Mouse (Mus musculus): ENCODE data around the gene Tcirg1. TPM values are rescaled to one million over a fixed set of nuclear protein-coding genes. Genes with fewer than 3 reads are reported as not detected.

The Tcirg1 gene
- total and polyA plus RNA-seq, 2 experiments from 2014 or later, result 12.8 to 32.1 TPM

DNA sequence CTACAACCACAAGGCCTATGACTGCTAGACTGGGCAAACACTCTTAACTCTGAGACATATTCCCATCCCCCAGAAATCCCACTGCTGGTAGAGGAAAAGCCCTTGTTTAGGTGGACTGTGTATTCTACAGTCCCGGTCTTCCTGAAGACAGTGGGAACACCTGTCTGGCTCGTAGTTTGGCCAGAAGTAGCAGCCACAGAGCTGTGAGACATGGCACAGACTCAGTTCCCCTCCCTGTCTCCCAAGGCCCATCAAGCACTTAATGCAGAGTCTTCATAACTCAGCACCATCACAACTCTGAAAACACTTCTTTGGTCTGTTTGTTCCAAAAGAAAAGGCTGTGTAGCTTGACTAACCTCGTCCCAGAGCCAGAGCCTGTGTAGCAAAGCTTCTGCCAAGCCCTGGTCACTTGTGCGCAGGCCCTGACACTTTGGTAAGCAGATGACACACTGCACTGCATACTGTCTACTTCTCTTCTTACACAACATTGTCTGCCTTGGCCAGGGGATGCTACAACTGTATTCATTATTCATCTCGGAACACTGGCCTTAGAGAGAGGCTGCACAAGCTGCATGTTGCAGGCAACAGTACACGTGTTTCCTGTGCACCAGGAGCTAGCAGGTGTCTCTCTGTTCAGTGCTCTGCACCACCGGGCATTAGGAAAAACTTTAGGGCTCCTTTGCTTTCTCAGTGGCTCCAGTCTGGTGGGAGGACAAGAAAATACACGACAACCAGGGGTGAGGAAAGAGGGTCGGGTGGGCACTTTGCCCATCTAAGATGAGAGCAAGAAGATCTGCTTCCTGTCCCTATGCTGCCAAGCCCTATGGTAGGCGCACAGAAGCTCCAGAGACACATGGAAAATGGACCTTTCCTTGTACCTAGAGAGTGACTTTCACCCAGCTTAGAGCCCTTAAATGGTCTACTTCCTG is 60.0 kb downstream of the Tcirg1 start:
- no peak overlapping the region for H3K9ac ChIP-seq (replicated peaks; ENCODE audit: low read depth, low read length)
- no peak for ATAC-seq (ENCODE audit: insufficient read depth, low read depth)
- H3K27ac ChIP-seq (ENCODE audit: low read depth), result no peak overlapping the region
- WGBS, result 77% methylated on average over 10 of the region's 10 CpGs
- no peak overlapping the region for H3K4me3 ChIP-seq (ENCODE audit: low read depth, low read length)
- TF ChIP-seq CTCF (IDR thresholded peaks at IDR 0.05; ENCODE audit: low read depth) (no peak), EP300 (IDR thresholded peaks at IDR 0.05; ENCODE audit: low read depth) (no peak)
- no peak for DNase-seq (ENCODE audit: low spot score)
- no peaks in the 10 kb centered on the region for H3K27me3 ChIP-seq (ENCODE audit: control insufficient read depth, insufficient read depth, low read length)
- peaks cover 5% of the 10 kb centered on the region; the same call in 1 of the 2 replicates for H3K4me1 ChIP-seq (ENCODE audit: control insufficient read depth, insufficient read depth)
- H3K4me2 ChIP-seq (ENCODE audit: low read depth, low read length), result no peak overlapping the region
- H3K36me3 ChIP-seq (replicated peaks; ENCODE audit: control insufficient read depth, insufficient read depth, low read length), result no peaks in the 10 kb centered on the region
- no peaks in the 10 kb centered on the region for H3K9me3 ChIP-seq (replicated peaks; ENCODE audit: control insufficient read depth, low read length)

Other genes with a start within 250 kb of the Tcirg1 start
- 28.0 and 30.5 TPM in 2 replicates for gene Lrp5, start 220.6 kb downstream of the Tcirg1 start, total RNA-seq (2014; rRNA removed; ENCODE audit: low replicate concordance)
- 1.8 and 1.9 TPM in 2 replicates for gene Lrp5, start 220.6 kb downstream of the Tcirg1 start, polyA plus RNA-seq (2015; fragmentation: Nextera tagmentation; extraction: Ambion mirVana)
- gene 1810055G02Rik, start 198.8 kb downstream of the Tcirg1 start, total RNA-seq (2014; rRNA removed; ENCODE audit: low replicate concordance), result 17.3 and 19.6 TPM in 2 replicates
- 10.8 and 12.2 TPM in 2 replicates for gene 1810055G02Rik, start 198.8 kb downstream of the Tcirg1 start, polyA plus RNA-seq (2015; fragmentation: Nextera tagmentation; extraction: Ambion mirVana)
- 25.6 and 27.9 TPM in 2 replicates for gene Kmt5b, start 139.7 kb downstream of the Tcirg1 start, total RNA-seq (2014; rRNA removed; ENCODE audit: low replicate concordance)
- gene Kmt5b, start 139.7 kb downstream of the Tcirg1 start, polyA plus RNA-seq (2015; fragmentation: Nextera tagmentation; extraction: Ambion mirVana), result 15.5 and 16.2 TPM in 2 replicates
- gene Chka, start 55.4 kb downstream of the Tcirg1 start, total RNA-seq (2014; rRNA removed; ENCODE audit: low replicate concordance), result 36.3 and 37.6 TPM in 2 replicates
- 13.3 and 13.6 TPM in 2 replicates for gene Chka, start 55.4 kb downstream of the Tcirg1 start, polyA plus RNA-seq (2015; fragmentation: Nextera tagmentation; extraction: Ambion mirVana)
- 506 and 520 TPM in 2 replicates for gene Ndufs8, start 5.6 kb upstream of the Tcirg1 start, total RNA-seq (2014; rRNA removed; ENCODE audit: low replicate concordance)
- 681 and 696 TPM in 2 replicates for gene Ndufs8, start 5.6 kb upstream of the Tcirg1 start, polyA plus RNA-seq (2015; fragmentation: Nextera tagmentation; extraction: Ambion mirVana)
- gene Aldh3b1, start 22.7 kb upstream of the Tcirg1 start, total RNA-seq (2014; rRNA removed; ENCODE audit: low replicate concordance), result 1.9 and 2.1 TPM in 2 replicates
- gene Aldh3b1, start 22.7 kb upstream of the Tcirg1 start, polyA plus RNA-seq (2015; fragmentation: Nextera tagmentation; extraction: Ambion mirVana), result 3.1 and 3.2 TPM in 2 replicates
- 11.9 and 29.6 TPM in 2 replicates for gene Unc93b1, start 28.1 kb upstream of the Tcirg1 start, total RNA-seq (2014; rRNA removed; ENCODE audit: low replicate concordance)
- 15.5 and 18.1 TPM in 2 replicates for gene Unc93b1, start 28.1 kb upstream of the Tcirg1 start, polyA plus RNA-seq (2015; fragmentation: Nextera tagmentation; extraction: Ambion mirVana)
- gene Aldh3b3, start 51.5 kb upstream of the Tcirg1 start, total RNA-seq (2014; rRNA removed; ENCODE audit: low replicate concordance), result not detected in 2 replicates
- 0.22 and 0.29 TPM in 2 replicates for gene Aldh3b3, start 51.5 kb upstream of the Tcirg1 start, polyA plus RNA-seq (2015; fragmentation: Nextera tagmentation; extraction: Ambion mirVana)
- gene Aldh3b2, start 65.2 kb upstream of the Tcirg1 start, total RNA-seq (2014; rRNA removed; ENCODE audit: low replicate concordance), result 3.9 TPM in 1 of 2 replicates, not detected in the other
- 0.18 TPM in 2 replicates for gene Aldh3b2, start 65.2 kb upstream of the Tcirg1 start, polyA plus RNA-seq (2015; fragmentation: Nextera tagmentation; extraction: Ambion mirVana)
- gene Acy3, start 79.4 kb upstream of the Tcirg1 start, total RNA-seq (2014; rRNA removed; ENCODE audit: low replicate concordance), result 32.3 and 74.8 TPM in 2 replicates
- gene Acy3, start 79.4 kb upstream of the Tcirg1 start, polyA plus RNA-seq (2015; fragmentation: Nextera tagmentation; extraction: Ambion mirVana), result 21.5 and 22.6 TPM in 2 replicates
- gene Tbx10, start 85.6 kb upstream of the Tcirg1 start, total RNA-seq (2014; rRNA removed; ENCODE audit: low replicate concordance), result not detected in 2 replicates
- gene Tbx10, start 85.6 kb upstream of the Tcirg1 start, polyA plus RNA-seq (2015; fragmentation: Nextera tagmentation; extraction: Ambion mirVana), result not detected in 2 replicates
- gene Nudt8, start 93.4 kb upstream of the Tcirg1 start, total RNA-seq (2014; rRNA removed; ENCODE audit: low replicate concordance), result 110 and 175 TPM in 2 replicates
- 131 and 138 TPM in 2 replicates for gene Nudt8, start 93.4 kb upstream of the Tcirg1 start, polyA plus RNA-seq (2015; fragmentation: Nextera tagmentation; extraction: Ambion mirVana)
- gene Gm49405, start 93.5 kb upstream of the Tcirg1 start, total RNA-seq (2014; rRNA removed; ENCODE audit: low replicate concordance), result 4.0 and 7.0 TPM in 2 replicates
- gene Gm49405, start 93.5 kb upstream of the Tcirg1 start, polyA plus RNA-seq (2015; fragmentation: Nextera tagmentation; extraction: Ambion mirVana), result 3.6 and 4.0 TPM in 2 replicates
- gene Doc2g, start 96.2 kb upstream of the Tcirg1 start, total RNA-seq (2014; rRNA removed; ENCODE audit: low replicate concordance), result 158 and 202 TPM in 2 replicates
- 114 and 116 TPM in 2 replicates for gene Doc2g, start 96.2 kb upstream of the Tcirg1 start, polyA plus RNA-seq (2015; fragmentation: Nextera tagmentation; extraction: Ambion mirVana)
- gene Ndufv1, start 105.7 kb upstream of the Tcirg1 start, total RNA-seq (2014; rRNA removed; ENCODE audit: low replicate concordance), result 910 and 941 TPM in 2 replicates
- gene Ndufv1, start 105.7 kb upstream of the Tcirg1 start, polyA plus RNA-seq (2015; fragmentation: Nextera tagmentation; extraction: Ambion mirVana), result 1,083 and 1,090 TPM in 2 replicates
- 266 and 311 TPM in 2 replicates for gene Gstp1, start 130.9 kb upstream of the Tcirg1 start, total RNA-seq (2014; rRNA removed; ENCODE audit: low replicate concordance)
- gene Gstp1, start 130.9 kb upstream of the Tcirg1 start, polyA plus RNA-seq (2015; fragmentation: Nextera tagmentation; extraction: Ambion mirVana), result 440 and 449 TPM in 2 replicates
- 4.5 and 9.7 TPM in 2 replicates for gene Gstp2, start 138.9 kb upstream of the Tcirg1 start, total RNA-seq (2014; rRNA removed; ENCODE audit: low replicate concordance)
- gene Gstp2, start 138.9 kb upstream of the Tcirg1 start, polyA plus RNA-seq (2015; fragmentation: Nextera tagmentation; extraction: Ambion mirVana), result 17.0 and 22.7 TPM in 2 replicates
- not detected in 2 replicates for gene Gstp3, start 152.4 kb upstream of the Tcirg1 start, total RNA-seq (2014; rRNA removed; ENCODE audit: low replicate concordance)
- gene Gstp3, start 152.4 kb upstream of the Tcirg1 start, polyA plus RNA-seq (2015; fragmentation: Nextera tagmentation; extraction: Ambion mirVana), result not detected in 2 replicates
- not detected in 2 replicates for gene Cabp2, start 174.4 kb upstream of the Tcirg1 start, total RNA-seq (2014; rRNA removed; ENCODE audit: low replicate concordance)
- gene Cabp2, start 174.4 kb upstream of the Tcirg1 start, polyA plus RNA-seq (2015; fragmentation: Nextera tagmentation; extraction: Ambion mirVana), result not detected in 2 replicates
- 63.2 and 67.3 TPM in 2 replicates for gene Cdk2ap2, start 190.0 kb upstream of the Tcirg1 start, total RNA-seq (2014; rRNA removed; ENCODE audit: low replicate concordance)
- 46.8 and 59.6 TPM in 2 replicates for gene Cdk2ap2, start 190.0 kb upstream of the Tcirg1 start, polyA plus RNA-seq (2015; fragmentation: Nextera tagmentation; extraction: Ambion mirVana)
- gene Pitpnm1, start 192.9 kb upstream of the Tcirg1 start, total RNA-seq (2014; rRNA removed; ENCODE audit: low replicate concordance), result 26.2 and 47.3 TPM in 2 replicates
- 17.9 and 21.9 TPM in 2 replicates for gene Pitpnm1, start 192.9 kb upstream of the Tcirg1 start, polyA plus RNA-seq (2015; fragmentation: Nextera tagmentation; extraction: Ambion mirVana)
- gene Aip, start 218.7 kb upstream of the Tcirg1 start, total RNA-seq (2014; rRNA removed; ENCODE audit: low replicate concordance), result 21.4 and 23.8 TPM in 2 replicates
- 61.7 and 66.2 TPM in 2 replicates for gene Aip, start 218.7 kb upstream of the Tcirg1 start, polyA plus RNA-seq (2015; fragmentation: Nextera tagmentation; extraction: Ambion mirVana)
- not detected in 2 replicates for gene Gpr152, start 232.7 kb upstream of the Tcirg1 start, total RNA-seq (2014; rRNA removed; ENCODE audit: low replicate concordance)
- 0.03 TPM in 2 replicates for gene Gpr152, start 232.7 kb upstream of the Tcirg1 start, polyA plus RNA-seq (2015; fragmentation: Nextera tagmentation; extraction: Ambion mirVana)
- not detected in 2 replicates for gene Cabp4, start 236.9 kb upstream of the Tcirg1 start, total RNA-seq (2014; rRNA removed; ENCODE audit: low replicate concordance)
- 0.07 and 0.11 TPM in 2 replicates for gene Cabp4, start 236.9 kb upstream of the Tcirg1 start, polyA plus RNA-seq (2015; fragmentation: Nextera tagmentation; extraction: Ambion mirVana)
- 120 and 144 TPM in 2 replicates for gene Coro1b, start 241.5 kb upstream of the Tcirg1 start, total RNA-seq (2014; rRNA removed; ENCODE audit: low replicate concordance)
- gene Coro1b, start 241.5 kb upstream of the Tcirg1 start, polyA plus RNA-seq (2015; fragmentation: Nextera tagmentation; extraction: Ambion mirVana), result 97.2 and 102 TPM in 2 replicates
- gene Ptprcap, start 246.5 kb upstream of the Tcirg1 start, total RNA-seq (2014; rRNA removed; ENCODE audit: low replicate concordance), result 13.5 TPM in 1 of 2 replicates, not detected in the other
- gene Ptprcap, start 246.5 kb upstream of the Tcirg1 start, polyA plus RNA-seq (2015; fragmentation: Nextera tagmentation; extraction: Ambion mirVana), result 0.46 and 1.1 TPM in 2 replicates

All from heart, postnatal 0 days (tissue).